Mouse (Mus musculus): ENCODE measurements around the gene Mboat7. TPM values are rescaled to one million over a fixed set of nuclear protein-coding genes. Genes with fewer than 3 reads are reported as not detected.
"Not testable (repeated sequence)": the region's sequence is repeated elsewhere in the genome, so short reads cannot be mapped to it uniquely, and the experiment has no call there.

Gene Mboat7
- 23.5 and 37.0 TPM in 2 replicates for total RNA-seq (2017)

DNA sequence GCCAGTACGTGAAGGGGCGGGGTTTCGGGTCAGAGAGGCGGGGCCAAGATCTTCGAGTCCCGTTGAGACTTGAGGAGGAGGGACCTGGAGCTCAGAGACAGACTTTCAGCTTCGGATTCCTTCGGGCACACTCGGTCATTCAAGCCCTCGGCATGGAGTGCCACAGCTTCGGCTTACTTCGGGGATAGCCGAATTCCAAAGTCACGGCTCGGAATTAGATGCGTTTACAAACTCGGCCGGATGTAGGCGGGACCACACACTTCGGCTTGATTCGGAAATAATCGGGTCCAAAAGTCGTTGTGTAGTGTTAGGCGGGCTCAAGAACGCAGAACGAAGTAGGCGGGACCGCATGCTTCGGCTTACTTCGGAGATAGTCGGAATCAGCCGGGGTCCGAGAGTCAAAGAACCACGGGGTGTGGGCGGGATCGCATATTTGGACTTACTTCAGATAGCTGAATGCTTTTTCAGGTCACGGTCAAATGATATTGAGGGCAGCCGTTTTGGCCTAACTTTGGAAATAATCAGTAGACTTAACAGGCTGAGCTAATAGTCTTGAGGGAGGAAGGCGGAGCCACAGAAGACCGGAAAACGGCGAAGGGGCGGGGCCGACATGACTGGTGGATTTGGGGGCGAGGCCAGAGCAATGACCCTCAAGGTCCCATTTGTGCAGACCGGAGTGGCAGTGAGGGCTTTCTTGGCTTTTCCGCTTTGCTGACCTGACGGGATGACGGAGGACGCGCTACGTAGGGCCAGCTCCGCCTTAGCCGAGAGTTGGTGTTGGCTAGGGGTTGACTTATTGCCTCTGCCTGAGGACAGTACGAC, at the start of gene Mboat7:
Gene Mboat7 (minus strand): TSS at position 537 of the 822 bp plus-strand sequence.
- peak; percentile 69 for ATAC-seq (replicated peaks; ENCODE audit: low read depth, poor library complexity, severe bottlenecking)

DNA sequence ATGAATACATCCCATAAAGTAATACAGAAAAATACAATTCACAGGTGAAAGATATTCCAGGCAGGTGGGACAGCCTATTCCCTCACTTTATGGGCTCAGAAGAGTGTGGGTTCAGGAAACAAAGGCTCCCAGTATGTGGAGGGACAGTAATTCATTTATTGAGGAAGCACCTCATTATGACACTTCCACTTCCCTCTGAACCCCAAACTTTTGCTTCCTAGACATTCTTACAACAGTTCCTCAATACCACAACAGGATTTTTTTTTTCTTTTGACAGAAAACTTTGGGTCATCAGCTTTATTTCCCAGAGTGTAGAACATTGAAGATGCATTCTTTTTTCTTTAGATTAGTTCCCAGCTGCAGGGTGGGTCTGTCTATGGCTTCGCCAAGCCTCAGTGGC, 39.4 kb upstream of the Mboat7 start:
- ATAC-seq (replicated peaks; ENCODE audit: low read depth, poor library complexity, severe bottlenecking), result not testable (repeated sequence)

GRCm38 (mm10) chr7:3725459-3725858, 32.1 kb upstream of the Mboat7 start:
- ATAC-seq (replicated peaks; ENCODE audit: low read depth, poor library complexity, severe bottlenecking), result not testable (repeated sequence)

- ATAC-seq (replicated peaks; ENCODE audit: low read depth, poor library complexity, severe bottlenecking), result not testable (repeated sequence)
These were observed 26.9 kb upstream of the Mboat7 start, which contains the start of gene Pirb for GRCm38 (mm10) chr7:3720268-3720667. Gene Pirb, minus strand, starts transcription at chr7:3720391.

DNA sequence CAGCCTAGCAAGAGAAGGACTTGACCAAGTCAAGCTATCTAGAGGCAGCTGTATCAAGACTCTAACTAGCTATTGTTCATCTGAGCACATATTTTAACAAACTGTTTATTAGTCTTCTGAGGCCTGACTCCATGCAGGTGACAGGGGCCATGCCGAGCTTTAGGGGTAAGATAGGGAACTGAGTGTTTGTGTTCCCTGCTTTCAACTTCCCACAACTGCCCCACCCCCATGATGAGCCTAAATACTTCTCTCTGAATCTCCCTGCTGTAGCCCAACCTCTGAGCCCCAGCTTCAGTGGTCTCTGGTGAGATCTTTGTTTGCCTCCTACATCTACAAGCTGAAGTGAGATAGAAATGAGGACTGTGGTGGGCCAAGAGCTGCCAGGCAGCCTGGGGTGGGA, 21.9 kb upstream of the Mboat7 start:
- peak; percentile 53; the same call in 1 of the 2 replicates for ATAC-seq (replicated peaks; ENCODE audit: low read depth, poor library complexity, severe bottlenecking)

GRCm38 (mm10) chr7:3712264-3712942, 19.1 kb upstream of the Mboat7 start:
- no peak for ATAC-seq (replicated peaks; ENCODE audit: low read depth, poor library complexity, severe bottlenecking)

- ATAC-seq (replicated peaks; ENCODE audit: low read depth, poor library complexity, severe bottlenecking), result no peak
These were observed 15.7 kb upstream of the Mboat7 start for GRCm38 (mm10) chr7:3709000-3709399.

- not testable (repeated sequence) for ATAC-seq (replicated peaks; ENCODE audit: low read depth, poor library complexity, severe bottlenecking)
These were observed 15.2 kb upstream of the Mboat7 start for GRCm38 (mm10) chr7:3708447-3708980.

GRCm38 (mm10) chr7:3707568-3708413, 14.5 kb upstream of the Mboat7 start:
- ATAC-seq (replicated peaks; ENCODE audit: low read depth, poor library complexity, severe bottlenecking), result no peak

DNA sequence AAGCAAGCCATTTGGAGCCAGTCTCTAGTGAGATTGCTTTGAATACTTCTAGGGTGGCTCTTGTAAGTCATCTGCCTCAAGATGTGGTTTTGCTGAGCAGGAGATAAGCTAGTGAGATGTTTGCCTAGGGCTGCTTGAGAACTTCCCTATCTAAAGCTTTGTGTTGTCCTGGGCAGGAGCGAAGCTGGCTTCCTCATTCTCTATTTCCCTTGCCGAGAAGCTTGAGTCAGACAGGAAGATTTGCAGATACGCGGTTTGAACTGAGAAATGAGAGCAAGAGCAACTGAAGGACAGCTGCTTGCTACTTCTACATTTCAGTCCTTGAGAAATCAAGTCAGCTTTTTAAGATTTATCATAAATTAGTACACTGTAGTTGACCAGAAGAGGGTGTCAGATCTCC, 13.7 kb upstream of the Mboat7 start:
- peak; percentile 62 for ATAC-seq (replicated peaks; ENCODE audit: low read depth, poor library complexity, severe bottlenecking)

DNA sequence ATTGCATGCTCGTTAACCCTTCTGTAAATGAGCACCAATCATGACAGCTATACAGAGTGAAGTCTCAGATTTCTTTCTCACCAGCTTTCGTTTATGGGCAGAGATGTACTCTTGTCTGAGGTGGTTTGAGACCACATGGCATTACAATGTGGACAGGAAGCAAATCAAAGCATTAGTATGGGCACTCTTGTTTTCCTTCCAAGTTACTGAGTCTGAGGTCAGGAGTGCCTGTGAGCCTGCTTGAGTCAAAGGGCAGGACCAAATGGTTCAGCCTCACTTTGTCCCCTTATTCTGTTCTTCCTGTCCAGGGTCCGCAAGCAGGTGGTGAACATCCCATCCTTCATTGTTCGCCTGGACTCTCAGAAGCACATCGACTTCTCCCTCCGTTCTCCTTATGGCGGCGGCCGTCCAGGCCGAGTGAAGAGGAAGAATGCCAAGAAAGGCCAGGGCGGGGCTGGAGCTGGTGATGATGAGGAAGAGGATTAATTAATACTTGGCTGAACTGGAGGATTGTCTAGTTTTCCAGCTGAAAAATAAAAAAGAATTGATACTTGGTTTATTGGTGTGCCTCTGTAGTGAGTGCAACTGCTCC, 13.1 kb upstream of the Mboat7 start:
- no peak for ATAC-seq (replicated peaks; ENCODE audit: low read depth, poor library complexity, severe bottlenecking)

DNA sequence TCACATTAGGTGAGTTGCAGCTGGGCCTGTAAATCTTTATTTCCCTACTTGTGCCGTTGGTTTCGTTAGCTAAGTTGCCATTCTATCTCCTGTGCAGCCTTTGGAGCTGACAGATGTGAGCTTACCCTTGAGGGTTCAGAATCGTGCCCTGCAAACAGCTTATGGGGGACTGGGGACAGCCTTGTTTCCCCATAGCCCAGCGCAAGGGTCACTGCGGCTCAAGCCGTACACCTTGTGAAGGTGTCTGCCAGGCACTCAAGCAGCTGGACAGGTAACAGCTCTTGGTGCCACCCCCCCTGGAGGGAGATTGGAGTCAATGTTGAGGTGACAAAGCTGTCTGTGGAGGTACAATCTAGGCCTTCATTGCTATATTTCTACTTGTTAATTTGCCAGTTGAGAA, 12.6 kb upstream of the Mboat7 start:
- ATAC-seq (replicated peaks; ENCODE audit: low read depth, poor library complexity, severe bottlenecking), result no peak

- not testable (repeated sequence) for ATAC-seq (replicated peaks; ENCODE audit: low read depth, poor library complexity, severe bottlenecking)
These were observed 12.1 kb upstream of the Mboat7 start for GRCm38 (mm10) chr7:3705461-3705860.

GRCm38 (mm10) chr7:3704475-3704874, 11.2 kb upstream of the Mboat7 start:
- ATAC-seq (replicated peaks; ENCODE audit: low read depth, poor library complexity, severe bottlenecking), result no peak

DNA sequence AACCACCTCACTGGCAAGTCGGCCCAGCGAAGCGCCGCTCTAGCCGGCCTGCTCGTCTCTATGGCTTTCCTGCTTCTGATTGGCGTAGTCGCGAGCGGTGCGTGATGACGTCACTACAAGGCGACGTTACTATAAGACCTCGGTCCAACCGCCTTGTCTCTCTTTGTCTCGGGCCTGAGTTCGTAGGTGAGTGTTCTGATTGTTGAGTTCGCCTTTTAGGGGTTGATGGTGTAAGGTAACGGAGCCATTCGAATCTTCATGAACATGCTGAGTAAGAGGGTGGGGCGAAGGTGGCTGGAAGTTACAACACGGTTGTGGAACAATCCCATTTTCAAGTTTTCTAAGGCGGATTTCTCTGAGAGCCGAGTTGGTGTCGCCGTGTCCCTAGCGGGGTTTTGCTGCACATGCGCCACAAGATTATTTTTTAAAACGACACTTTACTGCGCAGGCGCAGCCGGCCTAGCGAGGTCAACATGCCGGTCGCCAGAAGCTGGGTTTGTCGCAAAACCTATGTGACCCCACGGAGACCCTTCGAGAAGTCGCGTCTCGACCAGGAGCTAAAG, 10.6 kb upstream of the Mboat7 start, which contains the start of gene Rps9:
Gene Rps9 (plus strand): TSS at position 115 of the 563 bp plus-strand sequence.
- ATAC-seq (replicated peaks; ENCODE audit: low read depth, poor library complexity, severe bottlenecking), result peak; percentile 82

DNA sequence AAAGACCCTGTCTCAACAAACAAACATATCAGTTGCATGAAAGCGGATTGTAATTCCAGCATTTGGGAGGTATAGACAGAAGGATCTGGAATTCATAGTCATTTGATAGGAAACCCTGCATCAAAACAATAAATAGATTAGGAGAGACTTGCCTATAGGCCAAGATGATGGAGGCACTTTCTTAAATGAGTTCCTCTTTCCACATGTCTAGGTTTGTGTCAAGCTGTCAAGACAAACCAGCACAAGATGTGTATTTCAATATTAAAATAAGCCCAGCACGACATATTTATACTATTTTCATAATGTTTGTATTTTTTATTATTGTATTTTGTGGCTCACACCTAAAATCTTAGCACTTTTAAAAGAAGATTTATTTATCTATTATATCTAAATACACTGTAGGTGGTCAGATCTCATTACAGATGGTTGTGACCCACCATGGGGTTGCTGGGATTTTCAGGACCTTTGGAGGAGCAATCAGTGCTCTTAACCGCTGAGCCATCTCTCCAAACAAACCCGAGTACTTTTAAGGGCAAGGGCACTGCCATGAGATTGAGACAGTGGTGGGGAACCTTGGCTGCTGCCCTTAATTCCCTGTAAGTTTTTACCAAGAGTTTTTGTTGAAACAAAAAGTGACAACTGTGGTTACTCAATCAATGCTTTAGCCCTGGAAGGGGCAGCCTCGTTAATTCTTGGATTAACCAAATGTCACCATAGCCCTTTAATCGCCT, 10.0 kb upstream of the Mboat7 start:
- ATAC-seq (replicated peaks; ENCODE audit: low read depth, poor library complexity, severe bottlenecking), result no peak; the same call in 1 of the 2 replicates

DNA sequence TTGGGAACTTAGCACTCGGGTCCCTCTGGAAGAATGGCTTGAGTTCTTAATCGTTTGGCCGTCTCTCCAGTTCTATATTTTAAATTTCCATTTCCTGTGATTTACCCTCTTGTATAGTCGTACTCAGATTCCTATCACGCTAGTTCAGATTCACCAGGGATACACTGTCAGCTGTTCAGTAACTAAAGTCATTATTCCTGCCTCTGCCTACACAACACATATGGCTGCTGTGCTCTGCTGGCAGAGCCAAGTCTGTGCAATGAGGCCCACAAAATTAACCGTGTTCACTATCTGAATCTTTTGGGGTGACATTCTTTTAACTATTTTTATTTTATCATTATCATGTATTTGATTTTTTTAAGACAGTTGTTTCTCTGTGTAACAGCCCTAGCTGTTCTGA, 5.1 kb upstream of the Mboat7 start:
- ATAC-seq (replicated peaks; ENCODE audit: low read depth, poor library complexity, severe bottlenecking), result no peak

- ATAC-seq (replicated peaks; ENCODE audit: low read depth, poor library complexity, severe bottlenecking), result not testable (repeated sequence)
These were observed 1.6 kb upstream of the Mboat7 start for GRCm38 (mm10) chr7:3694949-3695305.

All from common myeloid progenitor, adult 5-6 weeks (primary cell).